9 mouse cellular contexts compared by ENCODE assay signal in the genomic region with DNA sequence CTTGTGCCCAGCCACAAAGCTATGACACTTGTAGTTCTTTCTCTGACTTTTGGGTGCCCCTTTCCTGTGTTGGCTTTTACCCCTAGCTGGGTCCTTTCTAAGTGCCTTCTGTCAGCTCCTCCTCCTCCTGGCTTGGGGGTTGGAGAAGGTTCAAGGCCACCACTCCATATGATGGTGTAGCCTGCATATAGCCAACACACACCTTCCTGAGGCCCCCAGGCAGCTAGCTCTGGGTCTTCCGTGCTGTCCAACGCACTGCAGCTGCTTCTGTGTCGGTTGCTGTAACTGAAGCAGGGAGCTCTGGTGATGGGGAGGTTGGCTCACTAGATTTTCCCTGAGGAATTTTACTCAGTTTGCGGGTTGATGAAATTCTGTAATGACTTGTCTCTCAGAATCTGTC. TPM values are rescaled to one million over a fixed set of nuclear protein-coding genes. Genes with fewer than 3 reads are reported as not detected.
DNase-seq lines count a peak whose midpoint lies in the region; ATAC-seq lines count a peak whose summit lies in the region.
"Had no signal": no experiment of that assay in that cellular context is flagged by ENCODE, and none has a peak within 500 bp of the region (broad histone marks: within the 10 kb centered on the region; RNA-seq: fewer than 3 reads in every experiment).

No protein-coding gene starts in this region.

- H3K4me1 ChIP-seq in hindbrain, embryonic 13.5 days (replicated peaks): peaks cover 15% of the 10 kb centered on the region
- no peaks in the 10 kb centered on the region for H3K4me1 ChIP-seq in hindbrain, embryonic 11.5 days (replicated peaks; ENCODE audit: control insufficient read depth, insufficient read depth, low read length)
- H3K4me1 ChIP-seq in midbrain, embryonic 11.5 days (ENCODE audit: control insufficient read depth, insufficient read depth, low read length): no peaks in the 10 kb centered on the region; the same call in 1 of the 2 replicates
- 0 out of 2 replicates have a peak, but pooled peaks cover 2% of the 10 kb centered on the region for H3K4me1 ChIP-seq in midbrain, embryonic 14.5 days (ENCODE audit: control insufficient read depth, insufficient read depth, low read length)
- H3K4me1 ChIP-seq in forebrain, embryonic 15.5 days: peaks cover 10% of the 10 kb centered on the region
- peaks cover 21% of the 10 kb centered on the region for H3K4me1 ChIP-seq in stomach, embryonic 14.5 days (ENCODE audit: control insufficient read depth, insufficient read depth, low read length)

- H3K4me3 ChIP-seq in hindbrain, embryonic 13.5 days: no peak overlapping the region
- no peak overlapping the region for H3K4me3 ChIP-seq in hindbrain, embryonic 11.5 days (ENCODE audit: low read depth, low read length)
- no peak overlapping the region for H3K4me3 ChIP-seq in midbrain, embryonic 11.5 days (ENCODE audit: low read depth, low read length)
- H3K4me3 ChIP-seq in midbrain, embryonic 14.5 days (replicated peaks; ENCODE audit: low read depth, low read length): no peak overlapping the region
- no peak overlapping the region for H3K4me3 ChIP-seq in forebrain, embryonic 15.5 days
- H3K4me3 ChIP-seq in stomach, embryonic 14.5 days (ENCODE audit: low read depth, low read length): no peak overlapping the region
- H3K4me3 ChIP-seq: liver, embryonic 15.5 days had no signal

- no peaks in the 10 kb centered on the region for H3K27me3 ChIP-seq in hindbrain, embryonic 13.5 days
- no peaks in the 10 kb centered on the region for H3K27me3 ChIP-seq in hindbrain, embryonic 11.5 days (ENCODE audit: control insufficient read depth, insufficient read depth, low read length)
- no peaks in the 10 kb centered on the region for H3K27me3 ChIP-seq in midbrain, embryonic 11.5 days (ENCODE audit: control insufficient read depth, insufficient read depth, low read length)
- H3K27me3 ChIP-seq in midbrain, embryonic 14.5 days (ENCODE audit: control insufficient read depth, insufficient read depth, low read length): no peaks in the 10 kb centered on the region
- no peaks in the 10 kb centered on the region for H3K27me3 ChIP-seq in forebrain, embryonic 15.5 days
- H3K27me3 ChIP-seq in stomach, embryonic 14.5 days (ENCODE audit: control insufficient read depth, insufficient read depth, low read length): no peaks in the 10 kb centered on the region
- H3K27me3 ChIP-seq: liver, embryonic 15.5 days had no signal

- no peak overlapping the region for H3K4me2 ChIP-seq in hindbrain, embryonic 13.5 days
- no peak overlapping the region for H3K4me2 ChIP-seq in hindbrain, embryonic 11.5 days (replicated peaks; ENCODE audit: low read depth, low read length)
- no peak overlapping the region for H3K4me2 ChIP-seq in midbrain, embryonic 11.5 days
- H3K4me2 ChIP-seq in midbrain, embryonic 14.5 days (ENCODE audit: low read length): no peak overlapping the region
- H3K4me2 ChIP-seq in forebrain, embryonic 15.5 days (replicated peaks): no peak overlapping the region
- no peak overlapping the region for H3K4me2 ChIP-seq in stomach, embryonic 14.5 days (replicated peaks; ENCODE audit: low read depth, low read length)
- H3K4me2 ChIP-seq: liver, embryonic 15.5 days had no signal

- H3K36me3 ChIP-seq in hindbrain, embryonic 13.5 days: no peaks in the 10 kb centered on the region
- H3K36me3 ChIP-seq in hindbrain, embryonic 11.5 days (ENCODE audit: control insufficient read depth, insufficient read depth, low read length): no peaks in the 10 kb centered on the region
- H3K36me3 ChIP-seq in midbrain, embryonic 11.5 days (ENCODE audit: control insufficient read depth, insufficient read depth, low read length): no peaks in the 10 kb centered on the region; the same call in 1 of the 2 replicates
- H3K36me3 ChIP-seq in midbrain, embryonic 14.5 days (ENCODE audit: control insufficient read depth, insufficient read depth, low read length): no peaks in the 10 kb centered on the region
- no peaks in the 10 kb centered on the region for H3K36me3 ChIP-seq in forebrain, embryonic 15.5 days
- H3K36me3 ChIP-seq in stomach, embryonic 14.5 days (ENCODE audit: control insufficient read depth, insufficient read depth, low read length): no peaks in the 10 kb centered on the region
- H3K36me3 ChIP-seq: liver, embryonic 15.5 days had no signal

- H3K9me3 ChIP-seq in hindbrain, embryonic 13.5 days: no peaks in the 10 kb centered on the region
- H3K9me3 ChIP-seq in hindbrain, embryonic 11.5 days (ENCODE audit: control insufficient read depth, low read length): no peaks in the 10 kb centered on the region
- no peaks in the 10 kb centered on the region for H3K9me3 ChIP-seq in midbrain, embryonic 11.5 days (ENCODE audit: control insufficient read depth, low read length)
- H3K9me3 ChIP-seq in midbrain, embryonic 14.5 days (ENCODE audit: control insufficient read depth, low read length): no peaks in the 10 kb centered on the region
- H3K9me3 ChIP-seq in forebrain, embryonic 15.5 days: no peaks in the 10 kb centered on the region
- no peaks in the 10 kb centered on the region for H3K9me3 ChIP-seq in stomach, embryonic 14.5 days (ENCODE audit: control insufficient read depth, low read depth, low read length)
- H3K9me3 ChIP-seq: liver, embryonic 15.5 days had no signal

- H3K9ac ChIP-seq in hindbrain, embryonic 13.5 days: no peak overlapping the region
- H3K9ac ChIP-seq in hindbrain, embryonic 11.5 days (ENCODE audit: low read depth, low read length): no peak overlapping the region
- no peak overlapping the region for H3K9ac ChIP-seq in midbrain, embryonic 11.5 days (ENCODE audit: low read length)
- no peak overlapping the region for H3K9ac ChIP-seq in midbrain, embryonic 14.5 days (replicated peaks; ENCODE audit: low read length)
- no peak overlapping the region for H3K9ac ChIP-seq in forebrain, embryonic 15.5 days (replicated peaks)
- H3K9ac ChIP-seq in stomach, embryonic 14.5 days (replicated peaks; ENCODE audit: low read depth, low read length): no peak overlapping the region
- H3K9ac ChIP-seq: liver, embryonic 15.5 days had no signal

- 0 out of 2 replicates have a peak, but pooled peaks have one; percentile 40 for ATAC-seq in hindbrain, embryonic 13.5 days (ENCODE audit: low FRiP score)
- ATAC-seq in hindbrain, embryonic 11.5 days (ENCODE audit: low FRiP score): no peak
- no peak for ATAC-seq in midbrain, embryonic 11.5 days (ENCODE audit: low FRiP score)
- no peak for ATAC-seq in midbrain, embryonic 14.5 days (ENCODE audit: low FRiP score, low TSS enrichment)
- 0 out of 2 replicates have a peak, but pooled peaks have one; percentile 27 for ATAC-seq in forebrain, embryonic 15.5 days (replicated peaks)
- ATAC-seq in stomach, embryonic 14.5 days (ENCODE audit: insufficient number of reproducible peaks, insufficient read depth, low FRiP score, low read depth): no peak

- H3K27ac ChIP-seq in hindbrain, embryonic 13.5 days: peak overlapping the region; percentile 13; the same call in 1 of the 2 replicates
- H3K27ac ChIP-seq in hindbrain, embryonic 11.5 days (ENCODE audit: low read depth, low read length): no peak overlapping the region
- H3K27ac ChIP-seq in midbrain, embryonic 11.5 days (ENCODE audit: low read depth, low read length): no peak overlapping the region
- H3K27ac ChIP-seq in midbrain, embryonic 14.5 days (replicated peaks; ENCODE audit: low read depth, low read length): no peak overlapping the region
- peak overlapping the region; percentile 50 for H3K27ac ChIP-seq in forebrain, embryonic 15.5 days (replicated peaks)
- H3K27ac ChIP-seq in stomach, embryonic 14.5 days (ENCODE audit: low read length): peak overlapping the region; percentile 52
- H3K27ac ChIP-seq: liver, embryonic 15.5 days had no signal

- WGBS in hindbrain, embryonic 13.5 days: 55% methylated on average over 4 of the region's 4 CpGs
- 64% methylated on average over 4 of the region's 4 CpGs for WGBS in hindbrain, embryonic 11.5 days
- 75% methylated on average over 4 of the region's 4 CpGs for WGBS in midbrain, embryonic 11.5 days
- WGBS in midbrain, embryonic 14.5 days: 76% methylated on average over 4 of the region's 4 CpGs
- 44% methylated on average over 4 of the region's 4 CpGs for WGBS in forebrain, embryonic 15.5 days
- 37% methylated on average over 4 of the region's 4 CpGs for WGBS in stomach, embryonic 14.5 days

- DNase-seq in hindbrain, embryonic 11.5 days (ENCODE audit: low spot score): no peak
- peak; percentile 81 for DNase-seq in midbrain, embryonic 11.5 days (ENCODE audit: low spot score, missing footprints)
- DNase-seq in midbrain, embryonic 14.5 days: no peak
- no peak for DNase-seq in layer of hippocampus, postnatal 10 days (ENCODE audit: low spot score in 2 of 2)
- no peak for DNase-seq in kidney, postnatal 10 days

RNA-seq across cellular contexts. Expression of a gene that starts 37.9 kb away (rescaled TPM):
- polyA plus RNA-seq in hindbrain, embryonic 13.5 days (2015; fragmentation: Nextera tagmentation; extraction: Ambion mirVana): 116 and 118 TPM in 2 replicates
- 82.7 and 107 TPM in 2 replicates for polyA plus RNA-seq in hindbrain, embryonic 11.5 days (2014; fragmentation: Nextera tagmentation; extraction: Ambion mirVana)
- 104 TPM in 2 replicates for polyA plus RNA-seq in midbrain, embryonic 11.5 days (2014; fragmentation: Nextera tagmentation; extraction: Ambion mirVana)
- 93.5 and 120 TPM in 2 replicates for polyA plus RNA-seq in midbrain, embryonic 14.5 days (2014; fragmentation: Nextera tagmentation; extraction: Ambion mirVana)
- polyA plus RNA-seq in forebrain, embryonic 15.5 days (2015; fragmentation: Nextera tagmentation; extraction: Ambion mirVana): 125 and 127 TPM in 2 replicates
- 65.1 and 67.3 TPM in 2 replicates for polyA plus RNA-seq in stomach, embryonic 14.5 days (2014; fragmentation: Nextera tagmentation; extraction: Ambion mirVana)
- total RNA-seq in layer of hippocampus, postnatal 10 days (2021): 100 to 1,000 TPM; 119 to 132 TPM

Comparison
In these comparisons a context has a peak if more than half of its experiments do, and no peak if none do; other contexts are left out.
1. ATAC-seq: peak in hindbrain, embryonic 13.5 days (single experiment) and forebrain, embryonic 15.5 days (single experiment); none in hindbrain, embryonic 11.5 days (single experiment), midbrain, embryonic 11.5 days (single experiment), midbrain, embryonic 14.5 days (single experiment) and stomach, embryonic 14.5 days (single experiment).
2. H3K27ac ChIP-seq: peak in hindbrain, embryonic 13.5 days (single experiment), forebrain, embryonic 15.5 days (single experiment) and stomach, embryonic 14.5 days (single experiment); none in hindbrain, embryonic 11.5 days (single experiment), midbrain, embryonic 11.5 days (single experiment) and midbrain, embryonic 14.5 days (single experiment).